Mouse (Mus musculus) CD4-positive naive resting alpha-beta T cell, adult 57 days (primary cell): ENCODE results near the gene Ccm2l. TPM values are rescaled to one million over a fixed set of nuclear protein-coding genes. Genes with fewer than 3 reads are reported as not detected.

Source experiments
- total RNA-seq: library from RNA; stranded (reverse); gene quantifications from one replicate; pipeline ENCODE4 v1.2.4, GENCODE M21; 2023

Ccm2l gene
- 3.0 TPM for total RNA-seq

GRCm38 (mm10) chr2:153065747-153066508, at the start of gene Ccm2l:
Gene Ccm2l, plus strand, starts transcription at chr2:153065955.

GRCm38 (mm10) chr2:153031126-153032082, 34.4 kb upstream of the Ccm2l start, which contains the start of gene Xkr7:
Gene Xkr7, plus strand, starts transcription at chr2:153031852.

GRCm38 (mm10) chr2:153108313-153109264, 42.8 kb downstream of the Ccm2l start, which contains the start of gene Hck:
Gene Hck, plus strand, starts transcription at chr2:153108468.

Other genes with a start within 250 kb of the Ccm2l start
- gene Bcl2l1, start 234.2 kb upstream of the Ccm2l start, total RNA-seq = 22.7 TPM
- 0.30 TPM for gene Tpx2, start 218.0 kb upstream of the Ccm2l start, total RNA-seq
- gene Mylk2, start 154.6 kb upstream of the Ccm2l start, total RNA-seq = not detected
- gene Foxs1, start 132.7 kb upstream of the Ccm2l start, total RNA-seq = not detected
- not detected for gene Dusp15, start 114.3 kb upstream of the Ccm2l start, total RNA-seq
- gene Ttll9, start 103.5 kb upstream of the Ccm2l start, total RNA-seq = not detected
- gene Pdrg1, start 50.5 kb upstream of the Ccm2l start, total RNA-seq = 77.5 TPM
- gene Xkr7, start 34.1 kb upstream of the Ccm2l start, total RNA-seq = not detected
- 7.9 TPM for gene Hck, start 42.5 kb downstream of the Ccm2l start, total RNA-seq
- gene Tm9sf4, start 95.3 kb downstream of the Ccm2l start, total RNA-seq = 75.0 TPM
- 16.6 TPM for gene Tspyl3, start 159.5 kb downstream of the Ccm2l start, total RNA-seq
- 21.1 TPM for gene Plagl2, start 175.5 kb downstream of the Ccm2l start, total RNA-seq
- gene Pofut1, start 175.6 kb downstream of the Ccm2l start, total RNA-seq = 33.2 TPM
- gene Kif3b, start 225.5 kb downstream of the Ccm2l start, total RNA-seq = 26.3 TPM